Mouse (Mus musculus) hindbrain, embryonic 14.5 days (tissue): ENCODE results near the gene Zfp385a. TPM values are rescaled to one million over a fixed set of nuclear protein-coding genes. Genes with fewer than 3 reads are reported as not detected.

ENCODE experiments used
- ATAC-seq: fragments of 200-750 bp; cut with Nextera tagmentation; 2 replicates; pipeline ENCODE4 v1.8.0; 2017; ENCODE audit warnings: moderate number of reproducible peaks, mild to moderate bottlenecking, moderate TSS enrichment, moderate library complexity; ENCODE audit not compliant: low FRiP score
- DNase-seq: peaks from one replicate; pipeline ENCODE4 v3.0.0-alpha.2; 2015; ENCODE audit warnings: low spot score
- H3K27ac ChIP-seq: fragments of 300-500 bp; sonication (generic); 2 replicates; pipeline ENCODE4 v1.5.1; 2014; ENCODE audit warnings: mild to moderate bottlenecking, moderate library complexity
- H3K27me3 ChIP-seq: fragments of 300-500 bp; sonication (generic); 2 replicates; pipeline ENCODE4 v1.6.1; 2014; ENCODE audit warnings: mild to moderate bottlenecking, low read length, mixed read lengths; ENCODE audit not compliant: control insufficient read depth, insufficient read depth
- H3K36me3 ChIP-seq: fragments of 300-500 bp; sonication (generic); replicated peaks from 2 replicates; pipeline ENCODE4 v1.6.1; 2014; ENCODE audit not compliant: control insufficient read depth, insufficient read depth
- H3K4me1 ChIP-seq: fragments of 300-500 bp; sonication (generic); replicated peaks from 2 replicates; pipeline ENCODE4 v1.6.1; 2014; ENCODE audit warnings: antibody characterized with exemption, low read length, mixed read lengths; ENCODE audit not compliant: control insufficient read depth, insufficient read depth
- H3K4me2 ChIP-seq: fragments of 300-500 bp; sonication (generic); replicated peaks from 2 replicates; pipeline ENCODE4 v1.6.1; 2014; ENCODE audit warnings: mild to moderate bottlenecking, moderate library complexity
- H3K4me3 ChIP-seq: fragments of 300-500 bp; sonication (generic); replicated peaks from 2 replicates; pipeline ENCODE4 v1.5.1; 2014; ENCODE audit warnings: mild to moderate bottlenecking, low read length
- H3K9ac ChIP-seq: fragments of 300-500 bp; sonication (generic); 2 replicates; pipeline ENCODE4 v1.6.1; 2014
- H3K9me3 ChIP-seq: fragments of 300-500 bp; sonication (generic); 2 replicates; pipeline ENCODE4 v1.6.1; 2016; ENCODE audit warnings: low read length; ENCODE audit not compliant: control insufficient read depth
- WGBS: fragments of 180-500 bp; shearing (Covaris S2); extraction: QIAGEN DNeasy Blood & Tissue Kit; methylation state at CpG from one replicate; pipeline ENCODE4 v1.1.7; 2014; 5-methylcytosine and 5-hydroxymethylcytosine counted together
- polyA plus RNA-seq: library from polyadenylated mRNA; unstranded; fragments of >200 nt; fragmentation: Nextera tagmentation; extraction: Ambion mirVana; gene quantifications from 2 replicates; pipeline ENCODE4 v1.2.1, GENCODE M21; 2014

Gene Zfp385a
- polyA plus RNA-seq, 1 experiment from 2014 or later = 25.7 TPM

DNA sequence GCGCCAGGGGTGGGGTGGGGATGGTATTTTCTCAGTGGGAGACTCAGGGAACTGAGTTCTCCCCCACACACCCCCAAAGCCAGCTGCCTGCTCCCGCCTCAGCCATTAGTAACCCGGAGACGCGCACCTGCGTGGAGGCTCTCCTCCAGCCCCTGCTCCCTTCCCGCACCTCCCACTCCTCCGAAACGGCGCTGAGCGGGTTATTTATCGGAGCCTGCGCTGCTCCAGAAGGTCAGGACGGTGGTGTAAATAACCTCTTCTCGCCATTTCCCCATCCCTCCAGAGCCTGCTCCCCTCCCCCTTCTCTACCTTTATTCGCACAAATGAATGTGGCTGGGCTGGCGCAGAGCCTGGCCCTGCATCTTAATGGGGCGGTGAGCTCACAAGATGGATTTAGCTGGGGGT lies 39.8 kb downstream of the Zfp385a start:
- H3K27ac ChIP-seq = peak overlapping the region; percentile 98
- H3K27me3 ChIP-seq = no peaks in the 10 kb centered on the region
- H3K9me3 ChIP-seq = no peaks in the 10 kb centered on the region
- peaks cover 97% of the 10 kb centered on the region for H3K4me1 ChIP-seq
- DNase-seq (peak; percentile 85), ATAC-seq (peak; percentile 69)
- peaks cover 8% of the 10 kb centered on the region; the same call in 1 of the 2 replicates for H3K36me3 ChIP-seq
- peak overlapping the region; percentile 58 for H3K9ac ChIP-seq
- peak overlapping the region; percentile 12; the same call in 1 of the 2 replicates for H3K4me3 ChIP-seq
- H3K4me2 ChIP-seq = peak overlapping the region; percentile 46
- WGBS = 2% methylated on average over 18 of the region's 18 CpGs

GRCm38 (mm10) chr15:103299644-103300043 lies 40.2 kb downstream of the Zfp385a start:
- no peaks in the 10 kb centered on the region for H3K27me3 ChIP-seq
- H3K4me2 ChIP-seq = peak overlapping the region; percentile 46
- peak overlapping the region; percentile 98 for H3K27ac ChIP-seq
- peaks cover 94% of the 10 kb centered on the region for H3K4me1 ChIP-seq
- H3K4me3 ChIP-seq = peak overlapping the region; percentile 12; the same call in 1 of the 2 replicates
- WGBS = 12% methylated on average over 8 of the region's 8 CpGs
- H3K36me3 ChIP-seq = peaks cover 8% of the 10 kb centered on the region; the same call in 1 of the 2 replicates
- DNase-seq (peak; percentile 52), ATAC-seq (no peak; the same call in 1 of the 2 replicates)
- no peaks in the 10 kb centered on the region for H3K9me3 ChIP-seq
- peak overlapping the region; percentile 58 for H3K9ac ChIP-seq

GRCm38 (mm10) chr15:103298861-103299616 lies 40.9 kb downstream of the Zfp385a start:
- no peak for DNase-seq
- Histone ChIP-seq H3K4me1 (peaks cover 88% of the 10 kb centered on the region), H3K4me3 (no peak overlapping the region), H3K36me3 (peaks cover 8% of the 10 kb centered on the region), H3K27ac (peak overlapping the region; percentile 98), H3K9me3 (no peaks in the 10 kb centered on the region), H3K27me3 (no peaks in the 10 kb centered on the region), H3K9ac (peak overlapping the region; percentile 58), H3K4me2 (peak overlapping the region; percentile 46)
- WGBS = 72% methylated on average over 5 of the region's 5 CpGs
- ATAC-seq = no peak

- Histone ChIP-seq H3K4me1 (peaks cover 78% of the 10 kb centered on the region), H3K36me3 (peaks cover 17% of the 10 kb centered on the region), H3K27ac (peak overlapping the region; percentile 98), H3K9me3 (no peaks in the 10 kb centered on the region), H3K4me3 (no peak overlapping the region), H3K9ac (0 out of 2 replicates have a peak overlapping the region, but pooled peaks have one; percentile 5), H3K4me2 (0 out of 2 replicates have a peak overlapping the region, but pooled peaks have one; percentile 12), H3K27me3 (no peaks in the 10 kb centered on the region)
- WGBS = 42% methylated on average over 3 of the region's 3 CpGs
- no peak for DNase-seq
- no peak for ATAC-seq
These were observed 41.9 kb downstream of the Zfp385a start for GRCm38 (mm10) chr15:103298026-103298425.

GRCm38 (mm10) chr15:103297313-103297712 lies 42.6 kb downstream of the Zfp385a start:
- peaks cover 71% of the 10 kb centered on the region for H3K4me1 ChIP-seq
- ATAC-seq (no peak; the same call in 1 of the 2 replicates), DNase-seq (no peak)

GRCm38 (mm10) chr15:103295851-103296250 lies 44.0 kb downstream of the Zfp385a start:
- Histone ChIP-seq H3K4me3 (no peak overlapping the region), H3K4me1 (peaks cover 56% of the 10 kb centered on the region), H3K36me3 (peaks cover 38% of the 10 kb centered on the region), H3K9me3 (no peaks in the 10 kb centered on the region), H3K27ac (peak overlapping the region; percentile 98), H3K27me3 (no peaks in the 10 kb centered on the region), H3K4me2 (no peak overlapping the region), H3K9ac (0 out of 2 replicates have a peak overlapping the region, but pooled peaks have one; percentile 26)
- DNase-seq = no peak
- no peak for ATAC-seq
- WGBS = 10% methylated on average over 5 of the region's 5 CpGs

More at GRCm38 (mm10) chr15:103297313-103297712, 42.6 kb downstream of the Zfp385a start:
- Histone ChIP-seq H3K36me3 (peaks cover 24% of the 10 kb centered on the region), H3K9ac (no peak overlapping the region; the same call in 1 of the 2 replicates), H3K27ac (peak overlapping the region; percentile 98), H3K4me3 (no peak overlapping the region), H3K4me2 (no peak overlapping the region), H3K9me3 (no peaks in the 10 kb centered on the region), H3K27me3 (no peaks in the 10 kb centered on the region)
- WGBS = 37% methylated on average over 6 of the region's 6 CpGs

- Histone ChIP-seq H3K4me2 (no peak overlapping the region), H3K27me3 (no peaks in the 10 kb centered on the region), H3K4me1 (peaks cover 50% of the 10 kb centered on the region), H3K9ac (no peak overlapping the region), H3K4me3 (no peak overlapping the region), H3K27ac (no peak overlapping the region), H3K36me3 (peaks cover 43% of the 10 kb centered on the region), H3K9me3 (no peaks in the 10 kb centered on the region)
- no peak for ATAC-seq
- 91% methylated on average over 2 of the region's 2 CpGs for WGBS
- no peak for DNase-seq
These were observed 45.2 kb downstream of the Zfp385a start for GRCm38 (mm10) chr15:103294649-103295048.

GRCm38 (mm10) chr15:103293375-103293774 lies 46.5 kb downstream of the Zfp385a start:
- no peak overlapping the region for H3K4me3 ChIP-seq
- DNase-seq (no peak), ATAC-seq (no peak)
- 98% methylated on average over 2 of the region's 2 CpGs for WGBS
- H3K36me3 ChIP-seq = peaks cover 48% of the 10 kb centered on the region
- no peaks in the 10 kb centered on the region for H3K27me3 ChIP-seq
- no peak overlapping the region for H3K9ac ChIP-seq
- no peaks in the 10 kb centered on the region for H3K9me3 ChIP-seq
- peaks cover 43% of the 10 kb centered on the region for H3K4me1 ChIP-seq
- H3K4me2 ChIP-seq = no peak overlapping the region
- no peak overlapping the region for H3K27ac ChIP-seq

DNA sequence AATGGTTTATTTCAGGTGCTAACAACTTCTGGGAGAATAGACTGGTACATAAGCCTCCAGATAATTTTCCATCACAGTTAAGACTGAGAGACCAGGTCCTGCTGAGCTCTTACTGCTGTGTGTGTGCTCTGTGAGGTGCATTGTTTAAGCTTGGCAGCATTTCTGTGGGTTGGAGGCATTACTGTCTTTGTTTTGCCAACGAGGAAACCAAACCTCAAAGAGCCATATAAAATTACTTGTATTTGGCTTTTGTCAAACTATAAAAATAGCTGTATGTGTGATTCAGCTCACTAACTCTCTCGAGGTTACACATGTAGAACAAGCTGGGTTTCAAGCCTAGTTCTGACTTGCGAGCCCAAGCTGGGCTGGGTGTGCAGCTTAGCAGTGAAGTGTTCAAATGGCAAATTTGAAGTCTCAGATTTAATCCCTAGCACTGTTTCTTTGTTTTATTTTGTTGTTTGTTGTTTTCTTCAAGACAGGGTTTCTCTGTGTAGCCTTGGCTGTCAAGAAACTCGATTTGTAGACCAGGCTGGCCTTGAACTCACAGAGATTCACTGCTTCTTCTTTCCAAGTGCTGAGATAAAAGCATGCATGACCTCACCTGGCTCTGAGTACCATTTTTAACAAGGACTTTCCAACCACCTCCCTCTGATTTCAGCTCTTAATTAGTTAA lies 47.1 kb downstream of the Zfp385a start:
- Histone ChIP-seq H3K4me1 (peaks cover 38% of the 10 kb centered on the region), H3K4me3 (no peak overlapping the region), H3K9ac (no peak overlapping the region), H3K36me3 (peaks cover 48% of the 10 kb centered on the region), H3K27me3 (no peaks in the 10 kb centered on the region), H3K9me3 (no peaks in the 10 kb centered on the region), H3K27ac (no peak overlapping the region), H3K4me2 (no peak overlapping the region)
- ATAC-seq = no peak
- DNase-seq = no peak
- 83% methylated on average over 4 of the region's 4 CpGs for WGBS
